8 mouse cellular contexts compared by ENCODE assay signal in the genomic region with DNA sequence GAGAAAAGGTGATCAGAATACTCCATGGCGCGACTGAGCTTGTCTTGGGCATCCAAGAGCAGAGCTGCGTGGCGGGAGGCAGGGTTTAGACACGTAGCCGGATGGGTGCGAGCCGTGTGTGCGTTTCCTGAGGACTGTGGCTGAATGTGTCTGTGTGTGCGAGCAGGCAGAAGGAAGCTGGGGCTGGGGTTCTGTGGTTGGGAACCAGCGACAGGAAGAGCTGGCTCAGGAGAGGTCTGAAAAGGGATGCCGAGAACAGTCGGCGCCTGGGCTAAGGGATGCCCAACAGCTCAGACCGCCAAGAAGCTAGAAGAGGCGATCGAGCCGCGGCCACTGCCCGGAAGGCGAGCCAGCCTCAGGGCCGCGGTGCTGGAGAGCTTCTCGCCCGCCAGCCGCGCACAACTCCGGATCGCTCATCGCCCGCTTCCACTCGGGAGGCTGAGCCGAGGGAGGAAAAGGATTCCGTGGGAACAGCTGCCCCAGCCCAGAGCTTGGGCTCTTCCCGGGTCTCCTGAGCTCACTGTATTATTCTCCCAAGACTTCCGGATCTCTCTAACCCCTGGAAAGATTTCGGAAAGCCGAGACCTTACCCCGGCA.
DNase-seq lines count a peak whose midpoint lies in the region; ATAC-seq and TF ChIP-seq lines count a peak whose summit lies in the region.

No protein-coding gene starts in this region.

- H3K9ac ChIP-seq in ES-E14 (ENCODE audit: insufficient read depth, low read depth, low read length, poor library complexity, severe bottlenecking), result peak overlapping the region; percentile 52
- peak overlapping the region; percentile 81 for H3K9ac ChIP-seq in hindbrain, embryonic 11.5 days (ENCODE audit: low read depth, low read length)
- peak overlapping the region; percentile 73 for H3K9ac ChIP-seq in liver, embryonic 13.5 days

- no peaks in the 10 kb centered on the region for H3K36me3 ChIP-seq in ES-E14 (ENCODE audit: control insufficient read depth, insufficient read depth, low read length, poor library complexity, severe bottlenecking)
- H3K36me3 ChIP-seq in hindbrain, embryonic 11.5 days (ENCODE audit: control insufficient read depth, insufficient read depth, low read length), result no peaks in the 10 kb centered on the region
- H3K36me3 ChIP-seq in liver, embryonic 13.5 days, result no peaks in the 10 kb centered on the region

- H3K4me3 ChIP-seq in layer of hippocampus, adult 2 months, result peak overlapping the region; percentile 64
- peak overlapping the region; percentile 61 to 74 for H3K4me3 ChIP-seq in ES-E14 (ENCODE audit: insufficient read depth in 1 of 2, low read depth in 1 of 2, low read length in 2 of 2, poor library complexity in 1 of 2, severe bottlenecking in 1 of 2)
- peak overlapping the region; percentile 66 for H3K4me3 ChIP-seq in hindbrain, embryonic 11.5 days (ENCODE audit: low read depth, low read length)
- H3K4me3 ChIP-seq in liver, embryonic 13.5 days (replicated peaks), result peak overlapping the region; percentile 67

- in situ Hi-C loops in ES-E14 (cut with MboI; ENCODE audit: low sequenced_read_pairs in 2 of 2, unreplicated experiment in 2 of 2), result loop anchor here in 1 of 2 experiments (10.0 kb wide), 1 partner anchor 112 kb away; no protein-coding TSS in a partner anchor

- H3K4me2 ChIP-seq in hindbrain, embryonic 11.5 days (replicated peaks; ENCODE audit: low read depth, low read length), result peak overlapping the region; percentile 98
- peak overlapping the region; percentile 93 for H3K4me2 ChIP-seq in liver, embryonic 13.5 days

- peak overlapping the region; percentile 85 for H3K27ac ChIP-seq in layer of hippocampus, adult 2 months
- no peak overlapping the region for H3K27ac ChIP-seq in ES-E14 (ENCODE audit: insufficient read depth, low read depth, low read length, poor library complexity, severe bottlenecking)
- H3K27ac ChIP-seq in hindbrain, embryonic 11.5 days (ENCODE audit: low read depth, low read length), result 0 out of 2 replicates have a peak overlapping the region, but pooled peaks have one; percentile 7
- H3K27ac ChIP-seq in liver, embryonic 13.5 days, result no peak overlapping the region

- under 1% methylated on average over 39 of the region's 39 CpGs for WGBS in hindbrain, embryonic 11.5 days
- under 1% methylated on average over 39 of the region's 39 CpGs for WGBS in liver, embryonic 13.5 days (ENCODE audit: insufficient replicate concordance)

- H3K27me3 ChIP-seq in hindbrain, embryonic 11.5 days (ENCODE audit: control insufficient read depth, insufficient read depth, low read length), result peaks cover 39% of the 10 kb centered on the region
- peaks cover 88% of the 10 kb centered on the region for H3K27me3 ChIP-seq in liver, embryonic 13.5 days

- peaks cover 0 to 10% of the 10 kb centered on the region in 2 experiments; a peak in 2 of 4 replicates for H3K4me1 ChIP-seq in ES-E14 (ENCODE audit: control insufficient read depth in 2 of 2, insufficient read depth in 2 of 2, low read length in 2 of 2, poor library complexity in 1 of 2)
- peaks cover 19% of the 10 kb centered on the region for H3K4me1 ChIP-seq in hindbrain, embryonic 11.5 days (replicated peaks; ENCODE audit: control insufficient read depth, insufficient read depth, low read length)
- H3K4me1 ChIP-seq in liver, embryonic 13.5 days (replicated peaks), result peaks cover 52% of the 10 kb centered on the region

- no peaks in the 10 kb centered on the region for H3K9me3 ChIP-seq in ES-E14 (ENCODE audit: control insufficient read depth, insufficient read depth, low read depth, low read length)
- H3K9me3 ChIP-seq in hindbrain, embryonic 11.5 days (ENCODE audit: control insufficient read depth, low read length), result no peaks in the 10 kb centered on the region
- no peaks in the 10 kb centered on the region for H3K9me3 ChIP-seq in liver, embryonic 13.5 days (replicated peaks)

- peak in 1 of 2 experiments; percentile 32 for DNase-seq in layer of hippocampus, adult 2 months (ENCODE audit: low spot score in 2 of 2)
- DNase-seq in layer of hippocampus, postnatal 14 days (ENCODE audit: low spot score in 2 of 2), result no peak
- no peak for DNase-seq in ES-E14 (ENCODE audit: low read depth, low spot score)
- peak; percentile 68 for DNase-seq in embryo, embryonic 11 days
- peak; percentile 61 for DNase-seq in hindbrain, embryonic 11.5 days (ENCODE audit: low spot score)
- no peak for DNase-seq in liver, embryonic 13.5 days
- DNase-seq in right cerebral cortex, adult 2 months (ENCODE audit: low spot score in 2 of 2), result peak; percentile 50 to 52

- ATAC-seq in hindbrain, embryonic 11.5 days (ENCODE audit: low FRiP score), result no peak
- no peak for ATAC-seq in liver, embryonic 13.5 days (ENCODE audit: low read depth)
- ATAC-seq in megakaryocyte-erythroid progenitor cell, adult 5-6 weeks (replicated peaks; ENCODE audit: low FRiP score, low TSS enrichment, poor library complexity, severe bottlenecking), result no peak

- no peak for TF ChIP-seq CTCF in layer of hippocampus, adult 2 months (conservative IDR thresholded peaks at IDR 0.05)

TF ChIP-seq in ES-E14, 5 proteins besides CTCF, POLR2A, EP300 and RAD21:
- TF ChIP-seq ZC3H11A (IDR thresholded peaks at IDR 0.05; ENCODE audit: borderline replicate concordance, low read depth, low read length) (no peak), MAFK (IDR thresholded peaks at IDR 0.05; ENCODE audit: insufficient read depth, low read depth, low read length) (no peak), CHD2 (IDR thresholded peaks at IDR 0.05; ENCODE audit: low read depth, low read length) (no peak)

Comparison
In these comparisons a context has a peak if more than half of its experiments do, and no peak if none do; other contexts are left out.
1. DNase-seq: peak in embryo, embryonic 11 days (single experiment), hindbrain, embryonic 11.5 days (single experiment) and right cerebral cortex, adult 2 months (2 of 2); none in layer of hippocampus, postnatal 14 days (0 of 2), ES-E14 (single experiment) and liver, embryonic 13.5 days (single experiment).
2. H3K27ac ChIP-seq: peak in layer of hippocampus, adult 2 months (single experiment) and hindbrain, embryonic 11.5 days (single experiment); none in ES-E14 (single experiment) and liver, embryonic 13.5 days (single experiment).
3. Peak in every context shown above with its lines, with median percentiles within 50 percentile points of each other: H3K4me3 ChIP-seq and H3K9ac ChIP-seq.